Mouse (Mus musculus): ENCODE measurements at regions not wholly inside any gene's neighbourhood (a gene's known extent, or its start where the extent isn't known, plus 50 kb on each side); places are given as distances from the start of the nearest gene placed in this dataset.
"Not testable (repeated sequence)": the region's sequence is repeated elsewhere in the genome, so short reads cannot be mapped to it uniquely, and the experiment has no call there.

DNA sequence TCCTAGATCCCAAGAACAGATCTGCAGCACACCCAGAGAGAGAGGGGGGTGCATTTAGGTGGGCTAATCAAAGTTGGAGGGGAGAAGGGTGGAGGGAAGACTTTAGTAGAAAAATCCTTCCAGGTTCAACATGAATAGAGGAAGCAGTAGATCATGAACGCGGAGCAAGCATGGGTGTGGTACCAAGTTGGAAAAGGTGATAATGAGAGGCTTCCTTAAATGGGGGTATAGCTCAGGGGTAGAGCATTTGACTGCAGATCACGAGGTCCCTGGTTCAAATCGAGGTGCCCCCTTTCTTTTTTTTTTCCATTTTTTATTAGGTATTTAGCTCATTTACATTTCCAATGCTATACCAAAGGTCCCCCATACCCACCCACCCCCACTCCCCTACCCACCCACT lies 54.0 kb upstream of the Krba1 start:
- in situ Hi-C loops (cut with MboI, MseI): not testable (repeated sequence)

DNA sequence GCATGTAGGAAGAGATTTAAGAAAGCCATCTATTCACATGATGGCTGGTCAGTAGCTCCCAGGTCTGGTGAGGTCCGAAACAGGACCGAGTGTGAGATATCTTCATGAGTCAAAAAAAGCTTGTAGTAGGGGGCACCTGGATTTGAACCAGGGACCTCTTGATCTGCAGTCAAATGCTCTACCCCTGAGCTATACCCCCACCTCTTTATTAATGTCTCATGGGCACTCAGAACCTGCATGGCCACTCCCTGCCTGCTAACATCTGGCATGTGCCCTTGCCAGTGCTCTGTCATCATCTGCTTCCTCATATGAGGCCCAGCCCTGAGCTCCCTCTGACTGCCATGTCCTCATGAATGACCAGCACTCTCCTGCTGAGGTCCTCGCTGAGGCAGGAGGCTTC lies 58.4 kb upstream of the Krba1 start:
- in situ Hi-C loops (cut with MboI, MseI): not testable (repeated sequence)

DNA sequence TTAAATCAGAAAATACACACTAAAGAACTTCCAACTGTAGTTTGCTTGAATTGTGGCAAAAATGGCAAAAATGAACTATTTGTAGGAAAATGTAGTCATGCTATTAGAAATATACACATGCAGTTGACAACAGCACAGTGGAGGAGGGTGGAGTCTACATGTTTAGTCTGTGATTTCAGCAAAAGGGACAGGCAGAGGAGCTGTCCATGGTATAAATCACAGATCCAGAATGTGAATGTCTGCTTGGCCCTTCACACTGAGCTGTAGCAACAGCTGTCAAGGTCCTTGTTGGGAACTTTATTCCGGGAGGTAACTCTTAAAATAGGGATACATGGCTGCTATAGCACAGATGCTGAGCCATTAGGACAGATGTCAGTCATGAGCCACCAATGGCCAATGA lies 107.4 kb upstream of the Krba1 start:
- in situ Hi-C loops (cut with MboI, MseI): no loop called here

DNA sequence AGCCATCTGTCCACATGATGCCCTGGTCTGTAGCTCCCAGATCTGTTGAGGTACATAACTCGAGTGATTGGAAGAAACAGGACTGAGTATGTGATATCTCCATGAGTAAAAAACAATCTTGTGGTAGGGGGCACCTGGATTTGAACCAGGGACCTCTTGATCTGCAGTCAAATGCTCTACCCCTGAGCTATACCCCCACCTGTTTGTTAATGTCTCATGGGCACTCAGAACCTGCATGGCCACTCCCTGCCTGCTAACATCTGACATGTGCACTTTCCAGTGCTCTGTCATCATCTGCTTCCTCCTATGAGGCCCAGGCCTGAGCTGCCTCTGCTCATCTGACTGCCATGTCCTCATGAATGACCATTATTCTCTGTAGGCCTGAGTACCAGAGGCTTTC lies 115.7 kb upstream of the Krba1 start:
- in situ Hi-C loops (cut with MboI, MseI): not testable (repeated sequence)

DNA sequence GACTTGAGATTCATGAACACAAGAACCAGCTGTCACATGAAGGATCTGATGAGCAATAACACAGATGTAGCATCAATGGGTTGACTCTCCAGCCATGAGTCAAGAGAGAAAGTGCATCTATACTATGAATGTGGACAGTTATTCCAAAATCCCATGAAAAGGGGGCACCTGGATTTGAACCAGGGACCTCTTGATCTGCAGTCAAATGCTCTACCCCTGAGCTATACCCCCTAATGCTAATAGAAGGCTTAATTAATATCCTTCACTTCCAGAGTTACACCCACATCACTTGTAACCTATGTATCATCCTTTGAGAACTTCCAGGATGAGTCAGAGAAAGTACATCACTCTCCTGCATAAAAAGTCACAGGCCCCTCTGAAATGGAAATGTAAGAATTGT lies 133.8 kb upstream of the Krba1 start:
- in situ Hi-C loops (cut with MboI, MseI): not testable (repeated sequence)

DNA sequence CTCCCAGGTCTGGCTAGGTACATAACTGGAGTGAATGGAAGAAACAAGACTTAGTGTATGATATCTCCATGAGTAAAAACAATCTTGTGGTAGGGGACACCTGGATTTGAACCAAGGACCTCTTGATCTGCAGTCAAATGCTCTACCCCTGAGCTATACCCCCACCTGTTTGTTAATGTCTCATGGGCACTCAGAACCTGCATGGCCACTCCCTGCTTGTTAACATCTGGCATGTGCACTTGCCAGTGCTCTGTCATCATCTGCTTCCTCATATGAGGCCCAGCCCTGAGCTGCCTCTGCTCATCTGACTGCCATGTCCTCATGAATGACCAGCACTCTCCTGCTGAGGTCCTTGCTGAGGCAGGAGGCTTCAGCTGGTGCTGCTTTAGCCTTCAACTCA lies 142.4 kb upstream of the Krba1 start:
- in situ Hi-C loops (cut with MboI, MseI): not testable (repeated sequence)

DNA sequence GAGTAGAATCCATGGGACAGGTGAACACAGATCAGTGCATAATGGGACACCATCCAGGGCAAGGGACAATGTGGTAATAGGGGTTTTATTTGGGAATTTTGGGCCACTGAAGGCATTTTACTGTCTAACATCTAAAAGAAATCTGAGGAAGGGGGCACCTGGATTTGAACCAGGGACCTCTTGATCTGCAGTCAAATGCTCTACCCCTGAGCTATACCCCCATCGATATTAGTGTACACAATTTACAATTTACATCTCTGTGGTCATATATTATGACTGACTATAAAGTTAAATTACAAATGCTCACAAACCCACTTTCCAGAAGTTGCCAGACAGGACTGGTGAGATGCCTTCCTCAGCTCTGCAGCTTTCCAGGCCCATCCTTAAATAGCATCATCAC lies 143.4 kb upstream of the Krba1 start:
- in situ Hi-C loops (cut with MboI, MseI): no loop called here

DNA sequence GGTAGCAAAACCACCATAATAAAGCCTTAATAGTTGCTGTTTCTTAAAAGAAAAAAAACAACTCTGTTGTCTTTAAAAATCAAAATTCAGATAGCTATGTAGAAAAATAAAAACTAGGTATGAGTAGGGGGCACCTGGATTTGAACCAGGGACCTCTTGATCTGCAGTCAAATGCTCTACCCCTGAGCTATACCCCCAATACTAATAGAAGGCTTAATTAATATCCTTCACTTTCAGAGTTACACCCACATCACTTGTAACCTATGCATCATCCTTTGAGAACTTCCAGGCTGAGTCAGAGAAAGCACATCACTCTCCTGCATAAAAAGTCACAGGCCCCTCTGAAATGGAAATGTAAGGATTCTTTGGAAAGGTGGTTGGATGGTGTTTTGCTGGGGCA lies 151.2 kb upstream of the Krba1 start:
- in situ Hi-C loops (cut with MboI, MseI): not testable (repeated sequence)

DNA sequence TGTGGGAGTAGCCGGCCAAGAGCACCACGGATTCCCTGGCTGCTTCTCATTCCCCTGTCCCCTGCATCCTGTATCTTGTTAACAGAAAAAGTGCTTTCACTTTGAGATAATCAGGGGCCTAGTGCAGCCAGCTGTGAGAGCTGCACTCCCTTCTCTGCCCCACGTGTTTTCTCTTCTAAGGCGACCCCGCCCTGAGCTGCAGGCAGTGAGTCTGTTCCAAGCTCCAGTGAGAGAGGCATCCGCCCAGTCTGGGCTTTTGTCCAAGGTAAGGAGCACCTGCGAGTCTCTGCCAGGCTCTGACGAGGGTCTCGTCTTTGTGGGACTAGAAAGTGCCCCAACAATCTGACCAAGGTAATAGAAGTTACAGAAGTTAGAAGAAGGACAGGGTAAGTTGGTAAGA lies 141.0 kb upstream of the Zfp746 start:
- in situ Hi-C loops (cut with MboI, MseI): no loop called here

DNA sequence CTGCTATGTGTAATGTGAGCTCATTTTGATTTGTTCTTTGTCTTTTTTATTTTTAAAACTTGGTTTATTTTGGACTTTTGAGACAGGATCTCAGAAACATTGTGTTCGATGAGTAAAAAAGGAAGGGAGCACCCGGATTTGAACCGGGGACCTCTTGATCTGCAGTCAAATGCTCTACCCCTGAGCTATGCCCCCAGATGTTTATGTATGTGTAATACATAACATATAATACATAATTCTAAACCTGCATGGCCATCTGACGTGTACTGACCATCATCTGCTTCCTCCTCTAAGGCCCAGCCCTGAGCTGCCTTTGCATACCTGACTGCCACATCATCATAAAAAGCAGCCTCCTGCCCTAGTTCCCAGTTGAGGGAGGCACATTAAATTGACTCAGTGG lies 137.8 kb upstream of the Zfp746 start:
- in situ Hi-C loops (cut with MboI, MseI): no loop called here

DNA sequence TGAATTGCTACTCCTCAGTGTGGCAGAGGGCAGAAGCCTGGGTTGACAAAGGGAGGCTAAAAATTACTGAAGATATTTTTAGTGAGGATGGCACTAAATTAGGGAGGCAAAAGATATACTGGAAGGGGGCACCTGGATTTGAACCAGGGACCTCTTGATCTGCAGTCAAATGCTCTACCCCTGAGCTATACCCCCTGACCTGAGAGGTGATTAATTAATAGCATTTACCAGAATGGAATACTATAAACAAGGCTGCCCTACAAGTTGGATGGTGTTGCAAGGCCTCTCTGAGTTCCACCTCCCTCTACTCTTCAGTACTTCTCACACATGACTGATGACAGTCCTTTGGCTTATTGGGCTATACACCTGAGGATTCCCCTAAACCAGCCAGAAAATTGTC lies 136.6 kb upstream of the Zfp746 start:
- in situ Hi-C loops (cut with MboI, MseI): no loop called here

DNA sequence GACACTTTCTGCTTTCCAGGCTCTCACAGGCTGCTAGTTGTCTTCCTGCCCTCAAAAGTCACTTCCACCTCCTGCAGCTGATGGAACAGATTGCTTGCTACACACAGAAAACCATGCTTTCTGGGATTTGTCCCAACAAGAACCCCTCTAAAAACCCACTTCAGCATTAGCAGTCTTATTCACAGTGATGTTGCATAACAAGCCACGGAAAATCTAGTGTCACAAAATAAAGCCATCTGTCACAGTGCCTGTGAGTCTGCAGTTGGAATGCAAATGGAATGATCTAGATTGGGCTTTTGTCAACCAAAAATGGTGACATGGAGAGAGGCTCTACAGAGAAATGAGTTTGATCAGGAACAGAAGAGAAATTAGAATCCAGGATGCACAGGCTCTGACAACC lies 135.4 kb upstream of the Zfp746 start:
- in situ Hi-C loops (cut with MboI, MseI): not testable (repeated sequence)

DNA sequence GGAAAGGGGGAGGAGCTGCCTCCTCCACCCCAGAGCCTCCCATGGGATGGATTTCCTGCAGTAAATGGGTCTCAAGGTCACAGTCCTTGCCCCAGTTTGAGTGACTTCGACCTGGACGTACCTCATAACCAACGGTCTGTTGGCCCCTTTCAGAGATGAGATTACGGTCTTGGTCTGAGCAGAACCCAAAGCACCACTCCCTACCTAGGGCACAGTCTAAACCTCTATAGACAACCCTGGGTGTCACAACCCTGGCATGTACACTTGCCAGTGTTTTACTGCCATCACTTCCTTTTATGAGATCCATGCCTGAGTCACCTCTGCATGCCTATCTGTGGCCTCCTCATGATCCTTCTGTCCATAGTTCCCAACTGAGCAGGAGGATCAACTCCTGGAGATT lies 128.8 kb upstream of the Zfp746 start:
- in situ Hi-C loops (cut with MboI, MseI): no loop called here

DNA sequence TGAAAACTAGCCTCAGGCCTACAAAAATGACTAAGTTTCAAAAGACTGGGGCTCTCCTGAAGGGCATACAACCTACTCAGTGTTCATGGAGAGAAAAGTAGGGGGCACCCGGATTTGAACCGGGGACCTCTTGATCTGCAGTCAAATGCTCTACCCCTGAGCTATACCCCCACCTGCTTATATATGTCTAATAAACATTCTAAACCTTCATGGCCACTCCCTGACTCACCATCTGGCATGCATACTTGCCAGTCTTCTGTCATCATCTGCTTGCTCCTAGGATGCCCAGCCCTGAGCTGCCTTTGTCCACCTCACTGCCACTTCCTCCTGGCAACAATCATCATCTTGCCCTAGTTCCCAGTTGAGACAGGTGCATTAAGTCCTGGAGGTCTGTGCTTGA lies 123.3 kb upstream of the Zfp746 start:
- in situ Hi-C loops (cut with MboI, MseI): no loop called here

DNA sequence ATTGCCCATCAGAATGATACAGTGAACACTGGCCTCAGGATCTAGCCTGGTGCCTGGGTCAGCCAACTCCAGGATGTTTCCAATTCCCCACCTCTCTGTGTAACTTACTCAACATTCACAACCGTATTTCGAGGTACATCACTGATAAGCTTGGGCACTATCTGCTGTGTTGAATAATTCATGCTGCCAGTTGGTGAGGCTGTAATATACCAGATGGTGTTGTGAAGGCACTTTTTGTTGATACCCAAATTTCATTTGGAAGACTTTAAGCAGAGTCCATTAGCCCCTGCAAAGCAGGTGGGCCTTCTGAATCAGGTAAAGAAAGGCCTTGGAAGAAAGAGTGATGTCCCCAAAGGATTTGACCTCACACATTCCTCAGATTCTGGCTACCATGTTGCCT lies 122.7 kb upstream of the Zfp746 start:
- in situ Hi-C loops (cut with MboI, MseI): no loop called here

DNA sequence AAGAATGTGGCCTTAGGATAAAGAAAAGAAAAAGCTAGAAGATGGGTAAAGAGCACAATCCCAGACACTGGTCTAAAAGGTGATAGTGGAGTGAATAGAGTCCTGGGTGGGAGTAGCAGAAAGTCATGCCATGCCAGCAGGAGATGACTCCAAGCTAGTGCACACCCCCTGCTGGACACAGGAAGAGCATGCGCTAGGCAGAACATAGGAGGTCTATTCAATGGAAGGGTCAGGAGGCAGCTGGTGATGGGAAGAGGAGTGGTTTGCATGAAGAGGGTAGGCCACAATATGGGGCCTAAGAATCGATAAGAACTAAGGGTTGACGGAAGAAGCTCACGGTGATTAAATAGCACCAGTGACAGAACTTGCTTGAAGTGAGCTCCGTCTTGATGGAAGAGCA lies 119.3 kb upstream of the Zfp746 start:
- in situ Hi-C loops (cut with MboI, MseI): no loop called here

DNA sequence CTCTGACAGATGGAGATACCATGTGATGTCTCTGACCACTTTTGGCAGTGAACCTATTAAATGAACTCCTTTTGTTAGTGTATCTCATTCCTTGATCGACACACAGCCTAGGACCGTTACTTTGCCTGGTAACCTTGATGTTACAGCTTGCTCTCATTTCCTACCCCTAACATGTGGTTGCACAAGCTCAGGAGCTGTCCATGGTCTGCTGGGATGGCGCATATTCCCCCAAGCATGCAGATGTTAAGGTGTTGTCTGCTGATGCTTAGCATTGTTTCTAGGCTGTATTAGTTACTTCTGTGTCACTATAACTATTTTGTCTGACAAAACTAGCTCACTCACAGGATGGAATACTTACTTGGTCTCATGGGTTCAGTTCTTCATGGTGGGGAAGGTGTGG lies 113.6 kb upstream of the Zfp746 start:
- in situ Hi-C loops (cut with MboI, MseI): no loop called here

DNA sequence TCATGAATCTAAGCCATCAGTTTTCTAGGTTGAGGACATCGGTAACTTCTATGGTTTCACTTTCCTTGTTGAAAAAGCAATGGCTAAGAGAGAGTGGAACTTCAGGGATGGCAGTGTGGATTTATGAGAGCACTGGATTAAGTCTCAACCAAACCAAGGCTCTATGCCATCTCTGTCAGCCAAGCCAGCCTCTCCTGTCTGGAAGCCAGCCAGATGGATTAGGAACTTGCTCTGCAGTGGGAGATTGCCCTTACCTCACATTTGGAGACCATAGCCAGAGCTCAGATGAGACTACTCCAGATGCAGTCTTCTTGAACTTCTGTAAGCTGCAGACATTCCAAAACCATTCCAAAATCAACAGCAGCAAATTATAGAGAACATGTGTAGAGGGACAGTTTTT lies 112.4 kb upstream of the Zfp746 start:
- in situ Hi-C loops (cut with MboI, MseI): no loop called here

DNA sequence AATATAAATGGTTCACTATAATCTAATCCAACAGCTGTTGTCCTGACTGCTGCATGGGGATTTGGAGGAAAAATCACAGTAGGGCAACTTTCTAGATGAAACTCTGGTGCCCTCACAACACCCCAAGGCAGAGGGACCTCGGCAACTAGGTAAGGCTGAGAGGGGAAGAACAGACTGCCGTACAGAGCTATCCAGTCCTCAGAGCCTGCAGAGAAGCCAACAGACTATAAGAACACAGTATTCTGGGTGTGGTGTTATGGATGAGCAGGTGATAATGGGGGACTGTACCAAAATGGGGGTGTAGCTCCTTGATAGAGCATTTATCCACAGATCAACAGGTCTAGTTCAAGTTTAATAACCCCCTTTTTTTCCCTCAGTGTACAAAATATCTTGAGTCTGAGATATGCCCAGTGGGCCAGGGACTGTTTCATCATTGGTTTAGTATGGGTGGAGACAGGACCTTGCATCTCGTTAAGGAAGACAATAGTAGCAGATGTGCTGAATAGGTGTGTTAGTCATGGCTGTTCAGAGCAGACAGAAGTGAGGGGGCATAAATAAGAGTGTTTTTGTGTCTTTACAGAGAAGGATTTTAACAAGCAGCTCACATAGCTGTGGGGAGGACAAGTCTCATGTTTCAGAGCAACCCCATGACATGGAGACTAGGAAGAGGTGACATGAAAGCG lies 111.4 kb upstream of the Zfp746 start:
- in situ Hi-C loops (cut with MboI, MseI): no loop called here

DNA sequence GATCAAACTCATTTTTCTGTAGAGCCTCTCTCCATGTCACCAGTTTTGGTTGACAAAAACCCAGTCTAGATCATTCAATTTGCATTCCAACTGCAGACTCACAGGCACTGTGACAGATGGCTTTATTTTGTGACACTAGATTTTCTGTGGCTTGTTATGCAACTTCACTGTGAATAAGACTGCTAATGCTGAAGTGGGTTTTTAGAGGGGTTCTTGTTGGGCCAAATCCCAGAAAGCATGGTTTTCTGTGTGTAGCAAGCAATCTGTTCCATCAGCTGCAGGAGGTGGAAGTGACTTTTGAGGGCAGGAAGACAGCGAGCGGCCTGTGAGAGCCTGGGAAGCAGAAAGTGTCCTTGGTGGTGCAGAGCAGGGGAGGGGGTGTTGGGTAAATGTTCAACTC lies 102.0 kb upstream of the Zfp746 start:
- in situ Hi-C loops (cut with MboI, MseI): not testable (repeated sequence)

DNA sequence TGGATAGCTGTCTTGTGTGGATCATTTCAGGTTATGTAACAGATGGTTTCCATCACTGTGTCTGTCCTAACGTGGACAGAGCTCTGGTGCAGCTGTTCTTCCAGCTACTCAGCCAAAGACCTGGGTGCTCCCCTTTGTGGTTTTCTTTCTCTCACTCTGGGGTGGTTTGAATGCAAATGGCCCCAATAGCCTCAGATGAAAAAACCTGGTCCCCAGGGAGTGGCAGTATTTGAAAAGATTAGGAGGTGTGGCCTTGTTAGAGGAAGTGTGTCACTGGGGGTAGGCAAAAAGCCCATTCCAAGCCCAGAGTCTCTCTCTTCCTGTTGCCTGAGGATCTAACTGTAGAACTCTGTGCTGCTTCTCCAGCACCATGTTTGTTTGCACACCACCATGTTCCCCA lies 98.9 kb upstream of the Zfp746 start:
- in situ Hi-C loops (cut with MboI, MseI): no loop called here

DNA sequence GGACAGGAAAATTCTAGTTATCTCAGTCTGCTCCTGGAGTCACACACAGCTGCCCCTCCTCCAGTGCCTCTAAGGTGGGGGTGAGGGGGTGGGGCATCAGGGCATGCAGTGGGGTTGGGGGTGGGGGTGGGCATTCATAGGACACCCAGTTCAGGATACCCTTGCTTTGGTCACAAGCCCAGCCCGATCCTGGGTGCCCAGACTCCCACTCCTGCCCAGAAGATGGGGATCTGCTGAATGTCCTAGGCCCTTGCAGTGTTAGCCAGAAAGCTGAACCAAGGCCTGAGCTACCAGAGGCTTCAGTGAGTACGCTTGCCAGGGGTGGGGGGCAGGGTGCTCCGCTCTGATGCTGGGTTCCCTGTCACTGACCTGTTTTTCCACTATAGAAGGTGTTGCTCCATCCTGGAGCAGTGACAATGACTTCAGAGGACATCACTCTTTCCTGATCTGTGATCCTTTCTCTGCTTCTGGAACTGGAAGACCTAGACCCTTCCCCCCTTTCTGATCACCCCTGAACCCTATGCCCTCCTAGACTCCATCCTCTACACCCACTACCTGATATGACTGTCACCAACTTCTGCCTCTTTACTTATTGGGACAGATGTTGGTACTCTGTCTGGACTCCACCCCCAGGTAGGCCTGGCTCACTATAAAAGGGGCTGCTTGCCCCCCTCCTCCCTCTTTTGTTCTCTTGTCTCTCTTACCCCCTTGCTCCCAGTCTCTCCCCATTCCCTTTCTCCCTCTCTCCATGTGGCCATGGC lies 92.1 kb upstream of the Zfp746 start:
- in situ Hi-C loops (cut with MboI, MseI): loop anchor here (5.0 to 10.0 kb wide), 3 partner anchors 359 to 594 kb away; partner anchors contain the start of genes Atp6v0e2 and Gimap3

DNA sequence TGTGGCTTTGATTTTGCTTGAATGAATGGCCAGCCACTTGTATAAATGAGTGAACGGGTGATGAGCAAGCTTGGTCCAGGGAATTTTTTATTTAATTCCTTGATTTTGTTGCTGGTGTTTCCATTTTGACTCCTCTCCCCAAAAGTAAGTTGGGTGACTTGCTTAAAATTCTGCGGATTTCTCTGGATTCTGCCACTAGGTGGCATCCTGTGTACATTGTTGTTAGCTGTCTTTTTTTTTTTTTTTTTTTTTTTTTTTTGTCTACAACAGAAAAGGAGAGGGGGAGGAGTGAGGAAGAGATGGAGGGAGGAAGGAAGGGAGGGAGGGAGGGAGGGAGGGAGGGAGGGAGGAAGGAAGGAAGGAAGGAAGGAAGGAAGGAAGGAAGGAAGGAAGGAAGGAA lies 91.5 kb upstream of the Zfp746 start:
- in situ Hi-C loops (cut with MboI, MseI): loop anchor here (5.0 to 10.0 kb wide), 3 partner anchors 359 to 594 kb away; partner anchors contain the start of genes Atp6v0e2 and Gimap3
